Mouse (Mus musculus): ENCODE measurements around the gene Extl2.

DNA sequence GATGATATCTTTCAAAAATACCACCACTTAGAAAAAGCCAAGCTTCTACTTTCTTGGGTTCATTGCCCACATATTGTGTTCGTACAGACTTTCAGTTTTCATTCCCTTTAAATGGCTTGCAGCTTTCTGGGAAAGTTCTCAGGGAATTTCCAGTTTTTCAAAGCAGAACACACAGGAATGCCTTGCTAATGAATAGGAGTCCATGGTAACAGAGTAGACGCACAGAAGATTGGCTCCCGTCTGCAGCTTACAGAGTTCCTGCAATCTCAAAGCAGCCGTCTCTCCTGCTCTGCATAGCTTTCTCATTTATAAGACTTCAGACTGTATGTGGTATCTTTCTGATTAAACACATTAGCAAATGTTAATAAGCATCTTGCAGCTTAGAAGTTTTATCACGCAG lies 39.8 kb downstream of the Extl2 start:
- no peak for TF ChIP-seq CTCF (conservative IDR thresholded peaks at IDR 0.05; ENCODE audit: insufficient read depth, insufficient read length, low read depth, low read length)
- TF ChIP-seq POLR2A (IDR thresholded peaks at IDR 0.05; ENCODE audit: low read depth, low read length) = no peak

Measured in kidney, adult 2 months (tissue).